Mouse (Mus musculus): ENCODE measurements around the gene Slc9a3r1. TPM values are rescaled to one million over a fixed set of nuclear protein-coding genes. Genes with fewer than 3 reads are reported as not detected.

Gene Slc9a3r1
- total RNA-seq, 2 experiments from 2014 or later: 79.3 to 82.2 TPM

DNA sequence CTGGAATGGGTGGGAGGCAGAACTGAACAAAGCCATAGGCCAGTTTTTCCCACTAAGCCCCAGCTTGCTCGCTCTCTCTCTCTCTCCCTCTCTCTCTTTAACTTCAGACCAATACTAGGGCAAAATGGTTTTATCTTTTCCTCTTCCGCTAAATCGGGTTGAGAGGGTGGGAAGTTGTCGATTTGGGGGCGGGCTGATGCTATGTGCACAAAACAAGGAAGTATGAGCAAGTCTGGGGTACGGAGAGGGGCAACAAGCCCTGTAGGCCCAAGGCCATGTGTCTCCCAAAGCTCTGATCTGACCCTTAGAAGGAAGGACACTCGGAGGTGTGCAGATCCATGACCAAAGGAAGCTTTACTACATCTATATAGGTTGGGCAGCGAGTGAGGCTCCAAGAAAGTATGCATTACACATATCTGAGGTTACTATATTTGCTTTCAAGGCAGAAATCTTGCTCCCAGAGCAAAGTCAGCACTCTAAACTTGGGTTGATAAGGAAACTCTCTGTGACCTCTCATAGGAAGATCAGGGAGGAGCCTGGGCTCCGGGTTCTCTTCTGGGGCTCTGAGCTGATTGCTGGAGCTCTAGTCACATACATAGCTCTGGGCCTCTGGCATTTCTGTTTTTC lies 1.4 kb upstream of the Slc9a3r1 start:
- no peak for DNase-seq (ENCODE audit: low spot score in 2 of 2)

DNA sequence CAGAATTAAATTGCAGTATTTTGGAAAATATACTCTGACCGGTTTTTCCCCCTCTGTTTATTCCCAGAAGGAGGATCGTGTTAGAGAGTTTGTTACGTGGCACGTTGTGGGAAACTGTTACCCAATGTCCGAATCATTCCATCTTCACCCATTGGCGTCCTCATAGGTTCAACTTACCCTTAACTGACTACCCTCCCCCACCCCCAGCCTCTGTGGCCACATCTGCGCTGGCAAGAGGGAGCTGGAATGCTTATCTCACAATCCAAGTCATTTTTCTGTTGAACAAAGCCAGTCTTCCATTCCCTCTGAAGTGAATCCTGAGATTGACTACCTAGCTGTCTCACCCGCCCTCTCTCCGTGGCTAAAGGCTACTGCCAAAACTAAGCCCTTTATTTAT lies 938 bp upstream of the Slc9a3r1 start:
- no peak for DNase-seq (ENCODE audit: low spot score in 2 of 2)

DNA sequence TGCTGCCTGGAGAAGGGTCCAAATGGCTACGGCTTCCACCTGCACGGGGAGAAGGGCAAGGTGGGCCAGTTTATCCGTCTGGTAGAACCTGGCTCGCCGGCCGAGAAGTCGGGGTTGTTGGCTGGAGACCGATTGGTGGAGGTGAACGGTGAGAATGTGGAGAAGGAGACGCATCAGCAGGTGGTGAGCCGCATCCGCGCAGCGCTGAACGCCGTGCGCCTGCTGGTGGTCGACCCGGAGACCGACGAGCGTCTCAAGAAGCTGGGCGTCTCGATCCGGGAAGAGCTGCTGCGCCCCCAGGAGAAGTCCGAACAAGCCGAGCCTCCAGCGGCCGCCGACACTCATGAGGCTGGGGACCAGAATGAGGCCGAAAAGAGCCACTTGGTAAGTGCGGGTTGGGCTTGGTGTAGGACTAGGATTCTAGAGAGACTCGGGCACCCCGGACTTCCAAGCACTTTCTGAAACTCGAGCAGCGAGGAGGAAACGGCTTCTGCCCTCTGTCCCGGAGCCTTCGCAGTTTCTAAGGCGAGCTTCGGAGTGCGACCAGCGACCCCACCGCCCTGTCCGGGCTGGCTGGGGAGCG lies 518 bp downstream of the Slc9a3r1 start:
- DNase-seq (ENCODE audit: low spot score in 2 of 2): no peak

DNA sequence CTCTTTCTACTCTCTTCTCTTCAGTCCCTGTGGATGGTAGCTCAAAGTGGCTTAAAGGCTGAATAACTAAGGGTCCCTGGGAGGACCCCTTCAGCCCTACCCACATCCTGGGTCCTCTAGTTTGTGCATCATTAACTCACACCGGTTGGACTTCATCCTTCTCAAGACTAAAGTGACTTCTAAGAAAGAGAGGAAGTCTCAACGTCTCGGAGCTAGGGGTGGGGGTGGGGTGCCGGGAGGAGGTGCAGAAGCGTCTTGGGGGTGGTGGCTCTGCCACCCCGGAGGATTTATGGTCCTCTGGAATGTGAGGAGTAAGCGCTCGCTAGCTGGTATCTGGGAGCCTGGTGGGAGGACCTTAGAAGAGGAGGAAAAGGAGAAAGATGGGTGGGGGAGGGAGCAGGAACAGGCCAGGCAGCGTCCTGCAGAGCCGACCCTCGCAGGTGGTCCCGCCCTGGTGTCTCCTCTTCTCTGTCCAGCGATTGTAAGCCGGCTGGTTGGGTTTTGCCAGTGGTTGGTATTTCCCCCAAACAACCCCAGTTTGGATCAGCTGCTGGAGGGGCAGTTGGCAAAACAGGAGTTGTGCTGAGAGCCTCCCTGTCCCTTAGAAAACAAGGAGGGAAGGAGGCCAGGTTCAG lies 1.3 kb downstream of the Slc9a3r1 start:
- no peak for DNase-seq (ENCODE audit: low spot score in 2 of 2)

DNA sequence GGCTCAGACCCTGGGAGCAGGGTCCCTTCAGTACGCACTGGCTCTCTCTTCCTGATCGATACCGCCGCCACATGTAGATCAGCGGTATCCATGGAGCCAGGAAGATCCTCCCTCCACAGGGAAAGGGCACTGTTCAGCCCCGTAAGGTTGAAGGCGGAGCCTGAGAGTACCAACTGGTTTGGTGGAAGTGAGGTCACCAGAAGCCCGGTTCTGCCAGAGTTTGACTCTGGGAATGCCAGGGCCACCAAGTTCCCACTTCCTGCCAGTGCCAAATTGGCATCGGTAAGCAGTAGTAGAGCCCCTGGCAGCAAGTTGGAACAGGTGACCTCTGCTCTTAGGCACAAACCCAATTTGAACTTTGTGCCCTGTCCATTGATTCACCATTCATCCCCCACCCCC lies 1.8 kb downstream of the Slc9a3r1 start:
- DNase-seq (ENCODE audit: low spot score in 2 of 2): peak in 1 of 2 experiments; percentile 77

DNA sequence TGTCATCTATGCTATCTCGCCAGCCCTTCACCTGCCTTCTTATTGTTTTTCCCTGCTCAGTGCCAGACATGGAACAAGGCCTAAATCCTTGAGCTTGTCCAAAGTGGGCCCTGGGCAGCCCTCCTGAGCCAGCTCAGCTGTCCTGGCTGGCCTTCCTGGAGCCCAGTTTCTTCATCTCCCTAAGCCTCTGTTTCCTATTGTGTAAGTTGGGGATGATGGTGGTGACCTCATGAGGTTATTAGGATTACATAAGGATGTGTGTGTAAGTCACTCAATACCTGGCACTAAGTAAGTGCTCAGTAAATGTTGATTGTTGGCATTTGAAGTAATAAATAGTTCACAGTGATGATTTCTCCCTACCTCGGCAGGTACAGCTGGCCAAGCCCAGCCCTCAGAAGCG lies 3.6 kb downstream of the Slc9a3r1 start:
- DNase-seq (ENCODE audit: low spot score in 2 of 2): no peak

DNA sequence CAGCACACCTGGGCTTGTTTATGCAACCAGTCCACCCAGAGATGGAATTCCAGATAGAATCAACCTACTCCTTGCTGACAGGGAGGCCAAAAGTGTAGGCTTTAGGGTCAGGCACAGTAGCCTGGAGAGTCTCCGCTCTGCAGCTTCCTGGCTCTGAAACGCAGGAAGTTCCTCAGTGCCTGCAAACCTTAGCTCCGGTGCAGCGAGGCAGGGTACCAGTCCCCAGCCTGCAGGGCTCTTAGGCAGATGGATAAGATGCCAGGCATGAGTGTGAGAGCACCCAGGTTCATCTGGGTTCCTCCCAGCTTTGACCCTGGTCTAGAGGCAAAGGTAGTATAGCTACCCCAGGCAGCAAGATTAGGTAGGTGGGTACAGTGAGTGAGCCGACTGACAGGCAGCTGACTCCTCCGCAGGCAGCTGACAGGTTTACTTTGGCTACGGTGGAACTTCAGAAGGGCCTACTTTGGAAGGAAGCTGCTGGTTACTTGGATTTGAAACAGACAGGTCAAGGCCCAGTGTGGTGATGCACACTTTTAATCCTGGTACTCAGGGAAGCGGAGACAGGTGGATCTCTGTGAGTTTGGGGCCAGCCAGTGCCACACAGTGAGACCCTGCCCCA lies 4.6 kb downstream of the Slc9a3r1 start:
- no peak for DNase-seq (ENCODE audit: low spot score in 2 of 2)

DNA sequence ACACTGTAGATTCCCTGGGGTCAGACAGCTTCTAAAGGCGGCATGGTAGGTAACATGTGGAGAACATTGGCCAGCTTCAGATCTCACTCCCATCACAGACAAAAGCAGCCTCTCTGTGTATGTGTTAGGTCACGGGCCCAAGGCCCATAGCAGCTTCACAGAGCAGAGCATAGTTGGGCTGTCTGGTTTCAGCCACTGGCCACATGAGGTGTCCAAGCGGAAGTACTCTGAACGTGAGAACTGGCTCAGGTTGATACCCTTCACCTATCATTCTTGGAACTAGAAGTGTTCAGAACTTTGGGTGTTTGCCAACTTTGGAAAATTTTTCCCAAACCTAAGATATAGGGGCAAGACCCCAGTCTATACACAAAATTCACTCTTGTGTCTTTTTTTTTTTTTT lies 6.3 kb downstream of the Slc9a3r1 start:
- no peak for DNase-seq (ENCODE audit: low spot score in 2 of 2)

DNA sequence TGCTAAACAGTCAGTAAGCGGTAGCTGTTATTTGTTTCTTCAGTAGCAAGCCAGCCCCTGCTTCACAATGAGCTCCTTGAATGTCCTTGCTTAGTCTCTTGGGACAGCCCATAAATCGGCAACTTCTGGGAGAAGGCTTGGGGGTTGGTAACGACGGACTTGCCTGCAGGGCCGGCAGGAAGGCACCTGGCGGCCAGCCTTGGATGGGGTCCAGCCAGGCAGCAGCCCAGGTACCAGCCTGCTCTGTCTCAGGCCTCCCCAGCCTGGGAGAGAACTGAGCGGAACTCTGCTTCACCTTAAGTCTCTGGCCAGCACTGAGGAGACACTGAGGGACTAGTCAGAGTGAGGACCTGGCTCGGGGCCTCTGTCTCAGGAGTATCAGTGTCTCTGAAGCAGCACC lies 8.0 kb downstream of the Slc9a3r1 start:
- DNase-seq (ENCODE audit: low spot score in 2 of 2): no peak

DNA sequence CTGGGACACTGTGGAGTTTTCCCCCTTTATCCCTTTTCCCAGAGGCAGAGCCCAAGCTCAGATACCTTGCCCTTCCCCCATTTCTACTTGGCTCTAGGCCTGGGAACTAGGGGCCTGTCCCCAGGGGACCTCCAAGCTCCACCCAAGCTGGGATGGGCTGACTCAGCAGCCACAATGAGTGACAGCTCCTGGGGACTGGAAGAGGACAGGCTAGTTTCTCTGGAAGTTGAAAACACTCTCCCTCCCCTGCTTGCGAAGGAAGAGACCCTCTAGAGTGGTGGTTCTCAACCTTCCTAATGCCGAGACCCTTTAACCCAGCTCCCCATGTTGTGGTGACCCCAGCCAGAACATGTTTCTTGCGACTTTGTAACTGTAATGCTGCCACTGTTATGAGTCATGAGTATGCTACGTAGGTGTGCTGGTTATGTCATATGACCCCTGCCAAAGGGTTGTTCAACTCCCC lies 9.7 kb downstream of the Slc9a3r1 start:
- no peak for DNase-seq (ENCODE audit: low spot score in 2 of 2)

DNA sequence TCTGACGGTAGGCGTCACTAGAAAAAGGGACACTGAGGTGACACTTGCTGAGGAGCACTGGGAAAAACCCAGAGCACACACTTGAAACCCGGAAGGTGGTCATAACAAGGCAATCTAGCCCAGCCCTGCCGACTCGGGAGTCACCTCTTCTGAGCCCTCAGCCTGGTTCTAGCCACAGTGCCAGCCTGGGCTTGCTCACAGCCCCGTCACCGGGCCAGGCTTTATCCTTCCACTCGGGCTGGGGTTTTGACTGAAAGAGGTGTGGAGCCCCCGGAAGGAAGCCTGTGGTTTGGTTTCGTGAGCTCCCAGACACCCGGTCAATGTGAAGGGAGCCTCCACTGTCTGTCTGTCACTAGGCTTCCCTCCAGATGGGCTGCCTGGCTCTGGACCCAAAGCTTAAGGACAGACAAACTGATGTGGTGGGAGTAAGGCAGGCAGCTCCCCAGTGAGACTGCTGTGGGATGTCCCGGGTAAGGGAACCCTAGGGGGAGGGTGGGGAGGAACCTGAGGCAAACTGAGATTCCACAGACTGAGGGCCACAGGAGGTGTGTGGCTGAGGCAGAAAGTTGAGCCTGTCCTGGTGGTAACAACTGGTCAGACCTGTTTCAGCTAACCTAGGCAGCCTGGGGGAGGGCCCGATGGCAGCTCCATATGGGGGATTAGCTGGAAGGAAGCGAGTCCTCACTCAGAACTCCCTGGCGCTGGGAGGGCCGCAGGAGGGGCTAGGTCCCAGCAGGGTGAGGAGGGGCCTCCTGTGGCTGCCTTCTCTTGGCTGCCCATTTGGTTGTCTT lies 10.6 kb downstream of the Slc9a3r1 start:
- DNase-seq (ENCODE audit: low spot score in 2 of 2): no peak

DNA sequence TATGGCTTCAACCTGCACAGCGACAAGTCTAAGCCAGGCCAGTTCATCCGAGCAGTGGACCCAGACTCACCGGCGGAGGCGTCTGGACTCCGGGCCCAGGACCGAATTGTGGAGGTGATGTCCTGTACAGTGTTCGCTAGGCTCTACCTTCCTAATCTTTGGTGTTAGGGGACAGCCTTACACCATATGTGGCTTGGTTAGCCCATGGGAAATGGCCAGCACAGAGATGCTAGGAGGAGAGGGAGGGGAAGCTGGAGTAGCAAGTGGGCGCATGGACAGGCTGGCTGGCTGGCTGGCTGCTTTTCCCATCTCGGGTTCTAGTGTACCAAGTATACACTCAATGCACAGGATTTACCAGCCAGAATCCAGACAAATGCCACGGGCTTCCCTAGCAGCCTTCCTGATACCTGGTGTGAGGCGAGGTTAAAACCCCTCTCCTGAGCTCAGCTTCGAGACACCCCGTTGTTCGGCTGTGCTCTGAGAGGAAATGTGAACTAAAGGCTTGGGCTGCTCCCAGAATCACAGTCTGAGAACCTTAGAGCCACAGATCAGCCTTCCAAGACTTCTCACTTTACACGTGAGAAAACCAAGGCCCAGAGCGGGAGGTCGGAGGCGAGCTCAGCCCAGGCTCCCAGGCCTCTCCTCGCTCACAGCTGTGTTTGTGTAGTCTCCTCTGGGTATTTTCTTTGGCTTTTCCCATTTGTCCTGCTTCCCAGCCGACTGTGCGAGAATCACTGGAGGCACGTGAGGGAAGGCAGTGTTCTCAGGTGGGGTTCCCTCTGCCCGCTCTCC lies 13.5 kb downstream of the Slc9a3r1 start:
- DNase-seq (ENCODE audit: low spot score in 2 of 2): no peak

DNA sequence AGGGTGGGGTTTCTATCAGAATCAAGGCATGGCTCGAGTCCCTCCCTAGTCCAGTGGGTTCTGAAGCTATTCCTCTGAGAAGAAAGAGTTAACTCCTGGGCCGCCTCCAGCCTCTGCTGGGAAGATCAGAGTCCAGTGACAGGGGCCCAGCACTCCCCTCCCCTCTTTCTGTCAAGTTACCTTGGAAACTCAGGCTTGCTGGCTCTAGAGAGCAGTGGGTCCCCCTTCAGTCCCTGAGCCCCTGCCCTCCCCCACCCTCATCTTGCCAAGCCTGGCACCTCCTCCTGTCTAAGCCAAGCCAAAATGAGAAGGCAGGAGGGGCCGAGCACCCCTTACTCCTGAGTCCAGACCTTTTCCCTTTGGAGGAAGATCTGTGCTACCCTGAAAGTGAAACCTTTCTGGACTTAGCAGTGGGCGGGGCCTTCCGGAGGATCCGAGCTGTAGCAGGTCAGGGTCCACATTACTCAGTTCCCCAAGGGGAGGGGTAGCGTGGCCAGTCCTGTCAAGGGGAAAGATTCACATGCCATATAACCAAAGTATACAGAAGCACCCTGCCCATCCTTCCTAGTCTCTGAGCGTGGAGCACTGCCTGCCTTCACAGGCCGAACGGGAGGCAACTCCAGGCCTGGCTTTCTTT lies 14.5 kb downstream of the Slc9a3r1 start:
- DNase-seq (ENCODE audit: low spot score in 2 of 2): peak in 1 of 2 experiments; percentile 49

DNA sequence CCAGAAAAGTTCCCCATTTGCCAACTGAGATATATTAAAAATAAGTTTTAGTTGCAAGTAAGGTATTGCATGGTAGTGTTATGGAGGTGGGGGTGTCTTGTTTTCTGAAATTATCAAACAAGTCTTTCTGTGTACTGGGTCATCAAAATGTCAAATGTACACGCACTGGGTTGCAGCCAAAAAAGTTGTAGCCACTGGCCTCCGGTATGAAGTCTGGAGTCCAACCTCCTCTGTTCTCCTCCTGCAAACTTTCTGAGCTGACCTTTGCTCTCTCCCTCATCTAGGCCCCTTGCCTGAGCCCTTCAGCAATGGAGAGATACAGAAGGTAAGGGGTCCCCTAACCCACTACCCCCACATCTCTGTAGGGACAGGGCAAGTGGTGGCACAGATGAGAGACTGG lies 15.6 kb downstream of the Slc9a3r1 start:
- DNase-seq (ENCODE audit: low spot score in 2 of 2): no peak

DNA sequence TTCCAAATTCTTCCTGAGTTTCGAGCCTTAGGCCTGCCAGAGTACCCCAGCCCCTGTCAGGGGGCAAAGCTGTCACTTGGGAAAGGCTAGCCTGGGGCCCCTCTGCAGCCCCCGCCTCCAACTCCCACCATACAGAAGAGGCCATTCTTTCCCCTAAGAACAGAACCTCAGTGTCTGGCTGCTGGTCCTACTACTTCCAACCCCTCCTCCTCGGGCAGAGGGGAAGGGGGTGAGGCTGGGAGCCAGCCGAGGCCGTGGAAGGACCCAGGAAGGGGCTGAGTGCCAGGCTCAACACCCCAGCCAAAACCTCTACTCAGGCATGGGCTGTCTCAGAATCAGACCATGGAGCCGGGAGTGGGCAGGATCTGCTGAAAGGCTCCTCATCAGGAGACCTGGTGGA lies 16.1 kb downstream of the Slc9a3r1 start:
- peak in 1 of 2 experiments; percentile 77 for DNase-seq (ENCODE audit: low spot score in 2 of 2)

DNA sequence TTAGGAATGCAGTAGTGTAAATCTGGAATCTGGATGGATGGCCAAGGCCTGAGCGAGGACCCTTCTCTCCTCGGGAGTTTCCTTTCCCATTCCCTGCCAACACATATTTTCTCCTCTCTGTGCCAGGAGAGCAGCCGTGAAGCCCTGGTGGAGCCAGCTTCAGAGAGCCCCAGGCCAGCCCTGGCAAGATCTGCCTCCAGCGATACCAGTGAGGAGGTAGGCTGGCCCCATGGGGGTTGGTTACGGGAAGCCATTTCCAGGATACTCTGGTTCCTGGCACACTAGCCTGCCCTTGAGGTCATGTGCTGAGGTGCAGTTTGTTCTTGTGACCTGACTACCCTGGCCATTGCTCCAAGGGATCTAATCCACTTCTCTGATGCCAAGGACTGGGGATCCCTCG lies 16.7 kb downstream of the Slc9a3r1 start:
- DNase-seq (ENCODE audit: low spot score in 2 of 2): no peak

DNA sequence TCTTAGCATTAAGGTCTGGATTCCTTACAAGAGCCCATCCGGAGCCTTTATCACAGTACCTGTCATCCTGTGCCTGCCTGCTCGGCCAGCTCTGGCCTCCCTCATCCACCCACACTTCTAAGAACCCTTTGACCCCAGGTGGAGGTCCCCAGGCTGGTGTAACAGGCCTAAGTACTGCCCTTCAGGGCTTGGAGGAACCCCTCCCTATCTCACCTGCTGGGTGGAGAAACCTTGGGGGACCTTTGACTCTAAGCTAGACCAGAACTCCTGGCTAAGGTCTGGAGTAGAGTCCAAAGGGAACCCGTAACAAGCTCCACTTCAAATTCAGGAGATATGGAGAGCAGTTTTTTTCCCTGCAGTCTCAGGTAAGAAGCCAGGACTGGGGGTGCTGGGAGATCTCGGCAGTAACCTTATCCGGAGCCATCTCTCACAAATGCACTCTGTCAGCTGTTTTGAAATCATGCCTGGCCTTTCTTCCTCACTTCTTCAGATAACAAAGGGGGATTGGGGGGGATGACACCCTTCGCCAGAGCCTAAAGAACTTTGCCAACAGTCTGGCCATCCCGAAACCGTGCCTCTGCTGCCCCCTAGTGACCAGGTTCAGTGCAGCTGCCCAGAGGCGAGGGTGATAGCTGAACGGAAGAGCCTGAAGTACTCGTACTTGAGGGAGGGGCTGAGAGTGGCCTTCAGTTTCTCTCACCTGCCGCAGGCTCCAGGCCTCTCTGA lies 18.9 kb downstream of the Slc9a3r1 start:
- DNase-seq (ENCODE audit: low spot score in 2 of 2): peak; percentile 75 to 78

DNA sequence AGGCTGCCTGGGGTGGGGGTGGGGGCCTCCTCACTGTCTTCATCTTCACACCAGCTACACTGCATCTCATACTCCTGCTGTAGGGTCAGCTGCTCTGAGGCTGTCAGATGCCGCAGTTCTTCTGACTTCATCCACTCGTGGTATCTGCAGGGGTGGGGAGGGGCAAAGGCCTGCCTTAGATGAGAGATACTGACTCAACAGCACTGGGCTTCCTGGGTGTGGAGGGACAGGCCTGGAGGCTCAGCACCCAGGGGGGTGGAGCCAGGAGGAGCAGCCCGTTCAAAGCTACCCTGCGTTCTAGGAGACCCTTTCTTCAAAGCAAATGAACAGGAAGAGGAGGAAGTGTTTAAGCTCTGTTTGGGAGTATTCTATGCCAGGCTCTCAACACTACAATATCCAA lies 21.8 kb downstream of the Slc9a3r1 start:
- no peak for DNase-seq (ENCODE audit: low spot score in 2 of 2)

DNA sequence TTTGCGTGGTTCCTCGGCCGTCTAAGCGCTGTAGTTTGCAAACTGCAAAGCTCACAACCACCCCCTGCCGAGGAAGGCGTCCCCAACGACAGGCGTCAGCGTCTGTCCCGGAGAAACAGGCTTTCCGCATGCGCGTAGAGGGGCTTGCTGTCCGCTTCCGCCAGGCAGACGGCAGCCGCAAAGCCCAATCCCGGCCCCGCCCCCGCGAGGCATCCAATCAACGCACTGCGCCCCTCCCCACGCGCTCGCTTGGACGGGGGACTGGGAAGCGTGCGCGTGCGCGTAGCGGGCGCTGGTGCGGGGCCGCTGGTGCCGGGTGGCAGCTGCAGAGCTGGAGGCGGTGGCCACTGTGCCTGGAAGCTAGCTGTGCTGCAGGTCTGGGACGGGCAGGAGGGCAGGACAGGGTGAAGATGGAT lies 24.1 kb downstream of the Slc9a3r1 start, which contains the start of gene Tmem104:
TSS of gene Tmem104 (plus strand) at position 264 of the 416 bp plus-strand sequence.
- peak; percentile 98 to 99 for DNase-seq (ENCODE audit: low spot score in 2 of 2)
